Mouse (Mus musculus) thymus, postnatal 36 days (tissue): ENCODE results near the gene Pfdn5.

Source experiments
- DNase-seq, 2 experiments: peaks; one replicate each; pipeline ENCODE4 v3.0.0; 2022; ENCODE audit warnings: mixed read lengths in 2 of 2

The Pfdn5 gene

DNA sequence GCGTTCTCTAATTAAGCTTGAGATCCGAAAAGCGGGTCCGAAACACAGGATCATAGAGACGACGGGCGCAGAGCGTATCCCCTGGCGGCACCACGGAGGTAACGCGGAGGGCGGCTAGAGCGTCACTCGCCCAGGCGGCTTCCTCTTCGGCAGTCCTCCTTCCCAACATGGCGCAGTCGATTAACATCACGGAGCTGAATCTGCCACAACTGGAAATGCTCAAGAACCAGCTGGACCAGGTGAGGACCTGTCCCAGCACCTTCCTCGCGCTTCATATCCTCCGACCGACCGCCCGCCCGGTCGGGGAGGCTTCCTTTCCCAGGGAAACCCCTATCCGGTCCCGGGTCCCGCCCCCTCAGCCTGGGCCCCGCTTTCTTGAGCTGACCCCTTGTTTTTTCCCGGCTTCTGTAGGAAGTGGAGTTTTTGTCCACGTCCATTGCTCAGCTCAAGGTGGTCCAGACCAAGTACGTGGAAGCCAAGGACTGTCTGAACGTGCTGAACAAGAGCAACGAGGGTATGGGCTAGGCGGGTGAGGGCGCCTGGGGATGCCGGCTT lies at the start of gene Pfdn5:
Gene Pfdn5 (plus strand): TSS at position 95 of the 555 bp plus-strand sequence.
- DNase-seq: peak; percentile 82 to 83

DNA sequence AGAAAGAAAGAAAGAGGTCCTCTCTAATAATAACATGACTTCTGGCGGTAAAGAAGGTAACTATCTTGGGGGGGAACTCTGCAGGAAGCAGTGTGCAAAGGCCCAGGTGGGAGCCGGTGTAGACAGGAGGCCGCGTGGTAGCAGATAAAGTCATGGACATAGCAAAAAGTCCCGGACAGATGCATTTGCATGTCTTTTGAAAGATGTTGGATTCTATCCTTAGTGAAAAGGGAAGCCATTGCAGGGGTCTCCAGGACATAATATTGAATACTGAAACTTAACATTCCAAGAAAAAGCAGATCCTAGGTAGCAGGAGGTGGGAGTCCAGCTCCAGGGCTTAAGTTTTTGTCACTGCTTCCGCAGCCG lies 47.2 kb upstream of the Pfdn5 start:
- DNase-seq: peak in 1 of 2 experiments; percentile 31

DNA sequence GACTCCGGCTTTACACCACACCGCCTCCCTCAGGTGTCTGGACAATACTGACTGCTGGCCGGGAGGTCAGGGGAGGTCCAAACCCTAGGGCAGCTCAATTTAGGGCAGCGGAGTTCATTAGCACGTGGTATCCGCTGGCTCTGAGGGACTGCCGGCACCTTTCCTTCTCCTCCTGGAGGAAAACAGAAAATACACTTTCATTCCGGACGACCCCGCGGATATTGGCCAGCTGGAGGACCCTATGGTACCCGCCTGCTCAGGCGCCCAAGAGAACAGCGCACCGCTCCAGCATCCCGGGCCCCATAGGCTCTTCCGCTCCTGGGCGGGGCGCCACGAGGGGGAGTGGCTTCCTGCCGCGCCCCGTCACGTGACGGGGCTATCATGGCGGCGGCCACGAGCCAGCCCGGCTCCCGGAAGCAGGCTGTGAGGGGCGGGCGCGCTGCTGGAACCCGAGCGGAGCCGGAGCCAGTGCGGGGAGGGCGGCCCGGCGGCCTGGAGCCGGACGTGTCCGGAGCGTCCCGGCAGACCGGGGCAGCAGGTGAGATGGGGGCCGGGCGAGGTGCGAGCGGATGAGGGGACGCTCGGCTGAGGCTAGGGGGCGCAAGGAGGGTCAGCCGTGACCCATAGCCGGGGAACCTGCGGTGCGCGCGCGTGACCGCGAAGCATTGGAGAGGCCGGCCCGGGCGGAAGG lies 46.7 kb upstream of the Pfdn5 start, which contains the start of gene Mfsd5:
Gene Mfsd5 (plus strand): TSS at position 363 of the 691 bp plus-strand sequence.
- peak; percentile 84 to 89 for DNase-seq

DNA sequence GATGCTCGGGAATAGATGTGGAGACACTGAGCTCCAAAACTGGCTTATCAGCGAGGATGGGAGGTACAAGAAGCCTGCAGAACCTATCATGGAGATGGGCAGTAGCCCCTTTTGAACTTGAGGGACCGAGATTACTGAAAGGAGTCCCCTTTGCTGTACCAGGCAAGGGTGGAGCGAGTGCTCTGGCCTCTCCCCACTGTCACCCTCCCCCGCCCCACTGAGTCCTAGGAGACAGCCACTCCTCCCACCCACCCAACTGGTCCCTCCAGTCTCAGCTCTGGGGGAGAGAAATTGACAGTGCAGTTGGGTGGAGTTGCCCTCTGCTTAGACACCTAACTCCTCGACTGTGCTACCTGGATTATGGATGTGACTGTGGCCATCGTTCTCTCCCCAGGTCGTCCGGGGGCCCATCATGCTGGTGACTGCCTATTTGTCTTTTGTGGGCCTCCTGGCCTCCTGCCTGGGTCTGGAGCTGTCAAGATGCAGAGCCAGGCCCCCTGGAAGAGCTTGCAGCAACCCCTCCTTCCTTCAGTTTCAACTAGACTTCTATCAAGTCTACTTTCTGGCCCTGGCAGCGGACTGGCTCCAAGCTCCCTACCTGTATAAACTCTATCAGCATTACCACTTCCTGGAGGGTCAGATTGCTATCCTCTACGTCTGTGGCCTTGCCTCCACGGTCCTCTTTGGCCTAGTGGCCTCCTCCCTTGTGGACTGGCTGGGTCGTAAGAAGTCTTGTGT lies 46.0 kb upstream of the Pfdn5 start:
- peak in 1 of 2 experiments; percentile 15 for DNase-seq

DNA sequence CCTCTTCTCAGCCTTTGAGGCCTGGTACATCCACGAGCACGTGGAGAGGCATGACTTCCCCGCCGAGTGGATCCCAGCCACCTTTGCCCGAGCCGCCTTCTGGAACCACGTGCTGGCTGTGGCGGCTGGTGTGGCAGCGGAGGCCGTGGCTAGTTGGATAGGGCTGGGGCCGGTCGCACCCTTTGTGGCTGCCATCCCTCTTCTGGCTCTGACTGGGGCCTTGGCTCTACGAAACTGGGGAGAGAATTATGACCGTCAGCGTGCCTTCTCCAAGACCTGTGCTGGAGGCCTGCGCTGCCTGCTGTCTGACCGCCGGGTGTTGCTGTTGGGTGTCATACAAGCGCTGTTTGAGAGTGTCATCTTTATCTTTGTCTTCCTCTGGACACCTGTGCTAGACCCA lies 45.3 kb upstream of the Pfdn5 start:
- no peak for DNase-seq

DNA sequence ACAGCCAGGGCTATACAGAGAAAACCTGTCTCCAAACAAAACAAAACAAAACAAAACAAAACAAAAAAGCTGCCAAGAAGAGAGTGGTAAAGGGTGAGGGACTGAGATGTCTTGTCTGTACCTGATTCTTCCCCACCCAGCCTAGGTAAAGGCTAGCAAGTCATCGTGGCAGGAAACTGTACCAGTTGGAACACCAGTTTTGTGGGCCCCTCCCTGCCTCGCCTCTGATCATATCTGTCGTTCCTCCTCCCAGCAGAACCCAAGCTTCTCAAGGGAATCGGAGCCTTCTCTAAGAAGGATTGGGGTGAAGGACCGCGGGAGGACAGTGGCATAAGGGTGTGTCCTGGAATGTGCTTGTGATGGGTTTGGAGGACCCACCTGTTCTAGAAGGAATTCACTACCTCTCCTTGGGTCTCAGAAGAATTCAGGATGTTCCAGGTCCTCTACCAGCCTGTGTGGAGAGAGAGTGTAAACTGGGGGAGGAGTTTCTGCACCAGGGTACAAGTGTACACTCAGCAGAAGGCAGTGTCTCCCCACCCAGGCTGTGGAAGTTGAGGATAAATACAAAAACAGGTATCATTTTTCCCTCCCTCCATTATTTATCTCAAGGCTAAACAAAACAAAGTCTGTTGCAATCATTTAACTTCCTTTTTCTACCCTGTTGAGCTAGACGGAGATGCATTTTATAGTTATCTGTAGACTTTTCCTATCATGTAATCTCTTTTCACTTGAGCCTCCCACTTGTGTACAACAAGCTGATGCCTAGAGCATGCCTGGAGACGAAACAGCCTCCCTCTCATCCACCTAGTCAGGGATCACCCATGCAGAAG lies 43.2 kb upstream of the Pfdn5 start:
- no peak for DNase-seq

DNA sequence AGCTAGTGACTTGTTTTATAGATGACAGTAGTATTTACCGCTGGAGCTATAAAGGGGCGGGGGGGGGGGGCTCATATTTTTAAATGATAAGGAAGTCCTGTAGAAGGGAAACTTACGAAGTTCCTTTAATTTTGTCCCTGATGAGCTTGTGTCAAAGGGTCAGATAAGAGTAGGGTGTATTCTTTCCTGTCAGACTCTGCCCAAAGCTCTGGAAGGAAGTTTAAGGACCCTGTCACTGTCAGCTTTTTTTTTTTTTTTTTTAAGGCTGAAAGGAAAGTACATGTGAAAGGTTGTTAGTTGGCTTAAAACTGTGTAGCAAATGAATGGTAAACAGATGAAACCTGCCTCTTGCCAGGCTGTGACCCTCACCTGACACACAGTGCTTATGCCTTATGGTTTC lies 42.3 kb upstream of the Pfdn5 start:
- DNase-seq: no peak

DNA sequence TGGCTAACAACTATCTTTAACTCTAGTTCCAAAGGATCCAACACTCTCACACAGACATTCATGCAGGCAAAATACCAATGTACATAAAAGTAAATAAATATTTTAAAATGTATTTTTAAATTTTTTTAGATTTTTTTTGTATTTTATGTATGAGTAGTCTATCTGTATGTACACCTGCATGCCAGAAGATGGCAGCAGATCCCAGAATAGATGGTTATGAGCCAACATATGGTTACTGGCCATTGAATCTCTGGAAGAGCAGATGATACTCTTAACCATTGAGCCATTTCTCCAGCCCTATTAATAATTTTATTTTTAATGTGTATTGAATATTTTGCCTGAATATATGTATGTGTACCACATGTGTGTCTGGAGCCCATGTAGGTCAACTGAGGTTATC lies 38.5 kb upstream of the Pfdn5 start:
- DNase-seq: no peak

DNA sequence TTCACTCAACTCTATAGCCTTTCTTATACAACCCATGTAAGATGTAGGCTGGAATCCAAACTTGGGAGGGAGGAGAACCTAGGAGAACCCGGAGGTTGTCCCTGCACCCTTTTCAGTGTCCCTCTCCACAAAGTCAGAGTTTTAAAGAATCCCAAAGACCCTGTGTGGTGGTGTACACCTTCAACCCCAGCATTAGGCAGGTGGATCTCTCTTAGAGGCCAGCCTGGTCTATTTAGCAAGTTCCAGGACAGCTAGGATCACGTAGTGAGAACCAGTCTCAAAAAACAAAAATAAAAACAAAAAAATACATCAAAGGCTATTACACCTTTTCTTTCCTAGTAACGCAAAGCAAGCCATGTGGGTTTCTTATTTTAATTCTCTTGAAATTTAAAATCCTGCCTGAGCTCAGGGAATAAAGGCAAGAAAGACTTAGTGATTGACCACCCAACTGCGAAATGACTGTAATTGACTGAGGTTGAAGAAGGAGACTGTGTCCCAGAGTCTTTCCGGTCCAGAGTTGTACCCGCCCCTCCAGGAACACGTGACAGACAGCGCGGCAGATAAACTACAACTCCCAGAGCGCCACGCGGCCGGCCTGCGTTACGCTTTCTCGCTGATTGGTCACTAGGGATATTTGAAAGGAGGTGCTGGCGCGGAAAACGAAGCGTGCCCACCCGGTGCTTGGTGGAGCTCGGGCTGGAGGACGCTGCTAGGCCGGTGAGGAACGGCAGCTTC lies 30.1 kb upstream of the Pfdn5 start, which contains the start of gene Espl1:
Gene Espl1 (plus strand): TSS at position 634 of the 735 bp plus-strand sequence.
- DNase-seq: peak; percentile 94 to 95

DNA sequence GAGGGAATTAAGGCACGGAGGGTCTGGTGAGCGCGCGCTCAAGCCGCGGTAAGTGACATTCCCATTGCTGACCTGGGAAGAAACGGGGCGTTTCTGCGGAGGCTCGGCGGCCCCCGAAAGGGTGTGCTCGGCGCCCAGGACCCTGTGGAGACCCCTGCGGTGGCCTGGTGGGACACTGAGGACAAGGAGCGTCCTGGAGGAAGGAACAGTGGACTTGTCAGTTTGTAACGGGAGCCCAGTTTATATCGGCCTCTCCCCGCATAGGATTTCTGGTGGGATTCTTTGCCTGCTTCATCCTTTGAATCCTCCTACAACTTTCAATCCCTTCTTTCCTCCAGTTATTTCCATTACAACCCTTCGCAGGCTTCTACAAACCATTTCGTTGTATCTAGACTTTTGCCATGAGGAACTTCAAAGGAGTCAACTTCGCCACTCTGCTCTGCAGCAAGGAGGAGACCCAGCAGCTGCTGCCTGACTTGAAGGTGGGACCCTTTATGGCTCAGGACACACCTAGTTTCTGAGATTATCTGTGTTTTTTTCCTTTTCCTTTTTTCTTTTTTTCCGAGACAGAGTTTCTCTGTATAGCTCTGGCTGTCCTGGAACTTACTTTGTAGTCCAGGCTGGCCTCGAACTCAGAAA lies 29.4 kb upstream of the Pfdn5 start:
- no peak for DNase-seq

DNA sequence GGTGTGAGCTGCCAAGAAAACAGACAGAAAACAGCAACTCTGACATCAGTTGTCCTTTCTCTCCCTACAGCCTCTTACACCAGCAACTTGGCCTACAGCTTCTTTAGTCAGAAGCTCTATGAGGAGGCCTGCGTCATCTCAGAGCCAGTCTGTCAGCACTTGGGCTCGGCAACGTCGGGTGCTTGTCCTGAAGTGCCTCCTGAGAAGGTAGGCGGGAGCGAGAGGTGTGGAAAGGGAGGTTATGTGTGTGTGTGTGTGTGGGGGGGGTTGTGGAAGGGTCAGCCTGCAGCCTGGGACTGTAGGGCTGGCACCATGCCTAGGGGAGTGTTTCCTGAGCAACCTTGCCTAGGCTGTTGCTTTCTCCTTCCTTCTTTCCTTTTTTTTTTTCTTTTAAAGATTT lies 23.4 kb upstream of the Pfdn5 start:
- no peak for DNase-seq

DNA sequence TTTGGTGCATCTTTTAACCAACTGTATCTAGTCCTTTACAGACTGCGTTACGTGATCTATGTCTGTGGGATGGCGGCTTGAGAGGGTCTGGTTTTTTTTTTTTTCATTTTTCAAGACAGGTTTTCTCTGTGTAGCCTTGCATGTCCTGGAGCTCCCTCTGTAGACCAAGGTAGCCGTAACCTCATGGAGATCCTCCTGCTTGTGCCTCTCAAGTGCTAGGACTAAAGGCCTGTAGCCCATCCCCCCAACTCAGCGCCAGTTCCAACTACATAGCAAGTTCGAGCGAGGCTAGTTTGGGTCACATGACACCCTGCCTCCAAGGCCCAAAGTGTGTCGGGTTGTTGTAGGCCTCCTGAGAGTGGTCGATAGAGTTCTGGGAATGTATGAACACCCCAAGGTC lies 17.2 kb upstream of the Pfdn5 start:
- DNase-seq: no peak

DNA sequence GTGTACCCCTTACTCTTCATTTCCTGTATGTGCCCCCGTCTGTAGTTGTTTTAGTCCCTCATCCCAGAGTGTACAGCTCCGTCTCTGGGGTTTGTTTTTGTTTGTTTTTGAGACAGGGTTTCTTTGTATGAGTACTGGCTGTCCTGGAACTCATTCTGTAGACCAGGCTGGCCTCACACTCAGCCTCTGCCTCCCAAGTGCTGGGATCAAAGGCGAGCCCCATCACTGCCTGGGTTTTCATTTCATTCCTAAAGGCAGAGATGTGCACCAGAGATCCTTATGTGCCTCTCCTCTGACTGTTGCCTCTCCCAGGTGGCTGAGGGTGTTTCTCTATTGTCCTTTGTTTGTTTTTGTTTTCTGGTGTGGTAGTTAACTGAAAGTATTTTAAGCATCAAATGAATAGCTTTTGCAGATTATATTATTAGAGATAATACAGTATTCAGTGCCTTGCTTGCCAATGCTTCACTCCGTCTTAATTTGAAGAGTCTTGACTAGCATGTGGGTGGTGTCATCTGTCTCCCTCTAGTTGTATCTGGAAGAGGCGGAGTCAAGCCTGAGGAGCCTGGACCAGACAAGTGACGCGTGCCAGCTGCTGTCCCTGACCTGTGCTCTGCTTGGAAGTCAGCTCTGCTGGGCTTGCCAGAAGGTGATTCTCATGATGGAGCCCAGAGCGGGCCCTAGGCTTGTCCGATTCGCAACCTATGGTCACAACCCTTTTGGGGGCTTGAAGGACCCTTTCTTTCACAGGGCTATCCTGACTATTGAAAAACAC lies 15.7 kb upstream of the Pfdn5 start:
- no peak for DNase-seq

DNA sequence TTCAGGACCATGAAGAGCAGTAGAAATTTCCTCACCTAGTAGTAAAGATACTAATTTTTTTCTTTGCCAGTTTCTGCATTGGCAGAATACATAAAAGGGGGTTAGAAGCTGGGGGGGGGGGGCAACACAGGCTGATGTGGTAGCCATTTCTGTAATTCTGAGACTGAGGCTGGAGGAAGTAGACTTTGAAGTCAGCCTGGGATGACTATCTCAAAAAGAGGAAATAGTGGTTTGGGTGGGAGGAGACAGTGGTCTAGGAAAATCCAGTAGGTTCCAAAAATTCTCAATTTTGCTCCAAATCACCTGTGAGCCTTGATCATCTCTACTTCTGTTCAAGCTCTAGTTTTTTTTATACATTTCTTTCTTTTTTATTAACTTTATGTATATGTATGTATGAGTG lies 14.4 kb upstream of the Pfdn5 start:
- DNase-seq: no peak

DNA sequence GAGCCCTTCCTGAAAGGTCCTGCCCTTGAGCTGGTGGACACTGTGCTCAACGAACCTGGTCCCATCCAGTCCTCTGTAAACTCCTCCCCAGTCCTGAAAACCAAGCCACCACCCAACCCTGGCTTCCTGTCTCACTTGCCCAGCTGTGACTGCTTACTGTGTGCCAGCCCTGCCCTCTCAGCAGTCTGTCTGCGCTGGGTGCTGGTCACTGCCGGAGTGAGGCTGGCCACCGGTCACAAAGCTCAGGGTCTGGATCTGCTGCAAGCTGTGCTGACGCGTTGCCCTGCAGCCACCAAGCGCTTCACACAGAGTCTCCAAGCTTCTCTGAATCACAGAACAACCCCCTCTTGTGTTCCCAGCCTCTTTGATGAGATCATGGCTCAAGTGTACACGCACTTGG lies 10.6 kb upstream of the Pfdn5 start:
- DNase-seq: no peak

DNA sequence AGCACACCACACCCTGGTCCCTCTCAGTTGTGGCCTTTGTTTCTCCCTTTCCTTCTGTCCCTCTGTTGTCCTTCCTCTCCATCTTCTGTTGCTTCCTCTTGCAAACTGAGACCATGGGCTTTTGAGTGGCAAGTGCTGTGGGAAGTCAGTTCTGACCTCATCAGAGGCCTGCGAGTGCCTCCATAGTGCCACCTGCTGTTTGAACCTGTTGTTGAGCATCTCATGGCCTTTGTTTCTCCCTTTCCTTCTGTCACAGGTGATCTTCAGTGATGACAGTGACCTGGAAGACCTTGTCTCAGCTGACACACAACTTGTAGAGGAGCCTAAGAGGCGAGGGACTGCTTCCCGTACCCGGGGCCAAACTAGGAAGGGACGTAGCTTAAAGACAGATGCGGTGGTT lies 9.7 kb upstream of the Pfdn5 start:
- DNase-seq: peak; percentile 53 to 66

DNA sequence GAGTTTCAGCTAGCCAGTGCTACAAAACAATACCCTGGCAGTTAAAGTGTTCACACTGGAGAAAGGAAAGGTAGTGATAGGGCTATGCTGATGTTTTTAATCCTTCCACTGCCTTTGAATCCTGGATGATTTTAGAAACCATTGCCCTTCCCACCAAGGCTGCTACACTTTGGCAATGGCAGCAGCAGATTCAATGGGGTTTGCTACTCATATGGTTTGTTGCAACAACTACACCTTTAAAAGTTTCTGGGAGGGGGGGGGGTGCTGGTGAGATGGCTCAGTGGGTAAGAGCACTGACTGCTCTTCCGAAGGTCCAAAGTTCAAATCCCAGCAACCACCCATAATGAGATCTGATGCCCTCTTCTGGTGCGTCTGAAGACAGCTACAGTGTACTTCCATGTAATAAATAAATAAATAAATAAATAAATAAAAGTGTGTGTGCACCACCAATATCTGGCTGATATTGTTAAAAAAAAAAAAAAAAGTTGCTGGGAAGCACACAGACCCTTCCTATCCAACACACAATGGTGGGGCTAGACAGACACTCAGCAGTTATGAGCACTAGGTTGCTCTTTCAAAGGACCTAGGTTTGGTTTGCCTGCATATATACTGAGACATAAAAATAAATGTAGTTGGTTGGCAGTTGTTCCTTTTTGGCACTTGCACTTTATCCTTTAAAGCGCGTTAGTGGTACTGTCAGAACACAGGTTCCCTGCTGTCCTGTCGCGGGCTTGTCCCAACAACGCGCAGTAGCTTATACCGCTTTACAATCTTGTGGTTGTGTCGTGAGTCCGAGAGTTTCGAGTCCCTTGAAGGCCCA lies 1.1 kb upstream of the Pfdn5 start:
- no peak for DNase-seq

DNA sequence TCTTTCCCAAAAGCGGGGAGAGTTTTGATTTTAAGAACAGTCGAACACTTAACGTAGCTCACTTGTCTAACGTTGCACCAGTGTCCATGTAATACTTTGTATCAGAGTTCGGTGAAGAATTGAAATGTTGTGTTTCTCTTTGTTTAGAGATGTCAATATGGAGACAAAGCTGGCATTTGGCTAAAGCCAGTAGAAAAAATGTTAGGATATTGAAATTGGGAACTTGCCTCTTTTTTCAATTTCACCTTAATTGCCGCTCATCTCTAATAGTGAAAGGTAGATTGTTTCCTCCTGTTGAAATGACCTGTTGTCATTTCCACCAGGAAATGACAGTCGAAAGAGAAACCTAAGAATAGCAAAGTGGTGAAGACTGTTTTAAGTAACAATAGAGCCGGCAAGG lies 976 bp downstream of the Pfdn5 start:
- no peak for DNase-seq

DNA sequence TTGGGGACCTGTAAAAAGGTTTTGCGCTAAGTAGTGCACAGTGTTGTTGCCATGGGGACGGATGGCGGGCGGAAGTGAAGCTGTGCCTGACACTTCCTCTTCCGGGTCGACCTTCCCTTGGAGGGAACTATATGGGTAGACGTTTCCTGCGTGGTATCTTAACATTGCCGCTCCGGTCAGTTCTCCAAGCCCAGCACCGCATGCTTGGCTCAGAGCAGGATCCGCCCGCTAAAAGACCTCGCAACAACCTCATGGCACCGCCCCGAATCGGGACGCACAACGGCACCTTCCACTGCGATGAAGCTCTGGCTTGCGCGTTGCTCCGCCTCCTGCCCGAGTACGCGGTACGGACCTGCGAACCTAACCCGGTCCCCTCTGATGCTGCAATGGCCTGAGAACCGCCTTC lies 5.7 kb downstream of the Pfdn5 start, which contains the start of gene Myg1:
Gene Myg1 (plus strand): TSS at position 100 of the 406 bp plus-strand sequence.
- DNase-seq: peak; percentile 75 to 83

DNA sequence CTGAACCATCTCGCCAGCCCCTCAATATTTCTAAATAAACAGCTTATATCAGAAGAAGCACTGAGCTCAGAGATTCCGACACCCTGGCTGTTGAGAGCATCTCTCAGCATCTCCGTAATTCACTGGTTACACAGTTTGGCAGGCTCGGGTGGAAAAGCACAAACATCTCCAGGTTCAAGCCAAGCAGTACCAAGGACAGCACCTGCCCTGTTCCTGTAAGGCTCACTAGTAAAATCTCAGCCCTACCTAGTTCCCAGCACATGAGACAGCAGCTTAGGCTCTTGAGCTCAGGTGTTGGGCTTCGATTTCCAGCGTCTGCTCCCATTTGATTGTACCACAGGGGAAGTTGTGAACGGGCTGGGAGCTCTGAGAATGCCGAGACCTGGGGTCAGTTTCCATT lies 9.3 kb downstream of the Pfdn5 start:
- DNase-seq: no peak
